Mouse (Mus musculus): ENCODE measurements around the gene Kcnj1. TPM values are rescaled to one million over a fixed set of nuclear protein-coding genes. Genes with fewer than 3 reads are reported as not detected.
A peak's percentile ranks its signal among the peaks of the same experiment; 100 is the strongest.

Kcnj1 gene
- polyA plus RNA-seq, 1 experiment = not detected

DNA sequence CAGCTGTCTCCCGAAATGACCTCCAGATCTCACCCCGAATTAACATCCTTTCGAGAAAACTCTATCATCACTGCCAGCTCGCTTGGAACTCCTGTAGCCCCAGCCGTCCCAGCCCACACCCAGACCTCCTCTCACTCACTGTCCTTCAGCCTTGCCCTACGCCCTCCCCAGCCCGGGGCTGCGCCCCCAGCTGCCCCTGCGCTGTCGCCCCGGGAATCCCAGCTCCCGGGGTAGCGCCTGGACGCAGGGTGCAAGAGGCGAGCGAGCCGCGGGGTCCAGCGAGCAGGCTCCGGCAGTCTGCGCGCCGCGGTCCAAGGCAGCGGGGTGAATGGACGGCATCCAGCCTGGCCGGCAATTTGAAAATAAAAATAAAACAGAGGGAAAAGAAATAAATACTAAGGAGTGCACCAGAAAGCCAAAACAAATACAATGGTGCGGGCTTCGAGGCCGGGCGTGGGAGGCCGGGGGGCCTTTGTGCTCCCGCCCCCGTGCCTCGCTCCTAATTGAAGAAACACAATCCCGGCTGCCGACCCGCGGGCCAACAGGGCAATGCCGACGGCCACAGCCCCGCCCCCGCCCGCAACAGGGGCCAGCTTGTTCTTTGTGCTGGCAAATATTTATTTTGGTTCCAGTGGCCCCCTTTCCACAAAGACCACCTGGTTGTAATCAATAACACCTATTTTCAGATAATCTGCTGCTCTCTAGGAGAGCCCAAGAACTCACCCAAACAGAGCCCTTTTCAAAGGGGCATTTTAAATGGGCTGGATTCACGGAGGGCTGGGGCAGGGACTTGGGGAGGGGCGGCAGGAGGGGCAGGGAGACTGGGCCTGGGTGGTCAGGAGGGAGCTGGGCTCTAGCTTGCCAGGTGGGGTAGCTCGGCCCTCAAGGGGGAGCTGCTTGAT lies 37.0 kb downstream of the Kcnj1 start:
- no peaks in the 10 kb centered on the region for H3K79me2 ChIP-seq (ENCODE audit: control insufficient read depth, insufficient read depth)
- no peak overlapping the region for H3K4me3 ChIP-seq
- H3K4me2 ChIP-seq (ENCODE audit: low read depth) = peak overlapping the region; percentile 30
- TF ChIP-seq TCF3 (IDR thresholded peaks at IDR 0.05; ENCODE audit: insufficient read length, low read depth) = no peak
- TF ChIP-seq USF1 (IDR thresholded peaks at IDR 0.05; ENCODE audit: low read depth) = no peak
- no peak for TF ChIP-seq SRF (IDR thresholded peaks at IDR 0.05; ENCODE audit: control insufficient read depth, insufficient read length, low read depth)
- no peak for TF ChIP-seq POLR2AphosphoS2 (IDR thresholded peaks at IDR 0.05; ENCODE audit: insufficient read length, low read depth)
- no peak for TF ChIP-seq E2F4 (IDR thresholded peaks at IDR 0.05; ENCODE audit: insufficient read depth)
- TF ChIP-seq MAX (IDR thresholded peaks at IDR 0.05; ENCODE audit: low read depth) = no peak
- no peak for TF ChIP-seq CEBPB (IDR thresholded peaks at IDR 0.05; ENCODE audit: insufficient read depth, poor library complexity, severe bottlenecking)
- no peak for TF ChIP-seq POLR2A (IDR thresholded peaks at IDR 0.05; ENCODE audit: insufficient read length, low read depth)
- no peak for TF ChIP-seq MYOD1 (IDR thresholded peaks at IDR 0.05; ENCODE audit: control insufficient read depth in 1 of 3, insufficient read length in 2 of 3, low read depth in 2 of 3)
- TF ChIP-seq MYOG (IDR thresholded peaks at IDR 0.05; ENCODE audit: control insufficient read depth in 1 of 3, insufficient read depth in 1 of 3, insufficient read length in 2 of 3, low read depth in 2 of 3) = no peak
- no peak for TF ChIP-seq TCF12 (IDR thresholded peaks at IDR 0.05; ENCODE audit: insufficient read depth, poor library complexity, severe bottlenecking)
- TF ChIP-seq REST (IDR thresholded peaks at IDR 0.05; ENCODE audit: insufficient read depth, insufficient read length) = no peak
- peaks cover 60% of the 10 kb centered on the region for H3K27me3 ChIP-seq (ENCODE audit: control insufficient read depth, insufficient read depth, insufficient read length)
- no peaks in the 10 kb centered on the region for H3K36me3 ChIP-seq (ENCODE audit: control insufficient read depth, insufficient read depth)
- H3ac ChIP-seq (ENCODE audit: control insufficient read depth, insufficient read length) = no peak overlapping the region

DNA sequence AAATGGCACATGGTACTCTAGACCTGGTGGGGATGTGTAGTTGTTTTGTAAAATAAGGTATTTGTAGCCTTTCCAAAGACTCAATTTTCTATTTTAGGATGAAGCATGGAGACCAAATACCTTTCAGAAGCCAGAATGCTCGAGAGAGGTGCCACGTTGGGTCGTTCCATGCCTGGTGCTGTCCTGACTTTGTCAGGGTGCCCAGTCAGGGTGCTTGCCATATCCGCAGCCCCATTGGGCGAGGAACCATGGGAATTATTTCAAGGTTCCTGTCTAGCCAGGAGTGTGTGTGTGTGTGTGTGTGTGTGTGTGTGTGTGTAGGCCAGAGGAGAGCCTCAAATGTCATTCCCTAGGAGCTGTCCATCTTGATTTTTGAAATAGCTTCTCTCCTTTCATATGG lies 38.4 kb downstream of the Kcnj1 start:
- Histone ChIP-seq H3ac (ENCODE audit: control insufficient read depth, insufficient read length) (no peak overlapping the region), H3K36me3 (ENCODE audit: control insufficient read depth, insufficient read depth) (no peaks in the 10 kb centered on the region)

DNA sequence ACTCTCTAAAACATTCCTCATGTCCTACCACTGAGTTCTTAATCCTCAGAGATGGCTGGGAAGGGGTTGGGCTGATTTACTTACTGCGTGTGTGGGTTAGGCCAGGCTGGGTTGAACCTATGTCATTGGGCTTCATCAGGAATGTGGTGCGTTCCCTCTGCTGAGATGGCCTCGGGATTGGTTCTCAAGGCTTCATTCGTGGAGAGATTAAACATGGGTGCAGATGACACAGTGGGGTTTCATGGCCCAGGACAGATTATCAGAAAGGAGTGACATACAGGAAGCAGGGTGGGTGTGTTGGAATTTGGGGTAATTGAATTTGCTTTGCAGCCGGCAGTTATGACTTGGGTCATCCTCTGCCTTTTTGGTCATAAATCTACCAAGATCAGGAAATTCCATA lies 39.2 kb downstream of the Kcnj1 start:
- Histone ChIP-seq H3K36me3 (ENCODE audit: control insufficient read depth, insufficient read depth) (no peaks in the 10 kb centered on the region), H3K4me3 (no peak overlapping the region), H3K79me2 (ENCODE audit: control insufficient read depth, insufficient read depth) (no peaks in the 10 kb centered on the region), H3K4me2 (ENCODE audit: low read depth) (no peak overlapping the region), H3K27me3 (ENCODE audit: control insufficient read depth, insufficient read depth, insufficient read length) (peaks cover 59% of the 10 kb centered on the region), H3ac (ENCODE audit: control insufficient read depth, insufficient read length) (no peak overlapping the region)
- TF ChIP-seq SRF (IDR thresholded peaks at IDR 0.05; ENCODE audit: control insufficient read depth, insufficient read length, low read depth) = no peak
- TF ChIP-seq TCF3 (IDR thresholded peaks at IDR 0.05; ENCODE audit: insufficient read length, low read depth) = no peak
- TF ChIP-seq CEBPB (IDR thresholded peaks at IDR 0.05; ENCODE audit: insufficient read depth, poor library complexity, severe bottlenecking) = no peak
- no peak for TF ChIP-seq MYOG (IDR thresholded peaks at IDR 0.05; ENCODE audit: control insufficient read depth in 1 of 3, insufficient read depth in 1 of 3, insufficient read length in 2 of 3, low read depth in 2 of 3)
- no peak for TF ChIP-seq MAX (IDR thresholded peaks at IDR 0.05; ENCODE audit: low read depth)
- TF ChIP-seq POLR2A (IDR thresholded peaks at IDR 0.05; ENCODE audit: insufficient read length, low read depth) = no peak
- no peak for TF ChIP-seq USF1 (IDR thresholded peaks at IDR 0.05; ENCODE audit: low read depth)

More for the DNA sequence above, 38.4 kb downstream of the Kcnj1 start:
- H3K4me3 ChIP-seq = no peak overlapping the region
- no peaks in the 10 kb centered on the region for H3K79me2 ChIP-seq (ENCODE audit: control insufficient read depth, insufficient read depth)
- H3K4me2 ChIP-seq (ENCODE audit: low read depth) = no peak overlapping the region
- TF ChIP-seq USF1 (IDR thresholded peaks at IDR 0.05; ENCODE audit: low read depth) (no peak), POLR2A (IDR thresholded peaks at IDR 0.05; ENCODE audit: insufficient read length, low read depth) (no peak), MAX (IDR thresholded peaks at IDR 0.05; ENCODE audit: low read depth) (no peak), MYOD1 (IDR thresholded peaks at IDR 0.05; ENCODE audit: control insufficient read depth in 1 of 3, insufficient read length in 2 of 3, low read depth in 2 of 3) (no peak), CEBPB (IDR thresholded peaks at IDR 0.05; ENCODE audit: insufficient read depth, poor library complexity, severe bottlenecking) (no peak), MYOG (IDR thresholded peaks at IDR 0.05; ENCODE audit: control insufficient read depth in 1 of 3, insufficient read depth in 1 of 3, insufficient read length in 2 of 3, low read depth in 2 of 3) (no peak), TCF3 (IDR thresholded peaks at IDR 0.05; ENCODE audit: insufficient read length, low read depth) (no peak), REST (IDR thresholded peaks at IDR 0.05; ENCODE audit: insufficient read depth, insufficient read length) (no peak), TCF12 (IDR thresholded peaks at IDR 0.05; ENCODE audit: insufficient read depth, poor library complexity, severe bottlenecking) (no peak), POLR2AphosphoS2 (IDR thresholded peaks at IDR 0.05; ENCODE audit: insufficient read length, low read depth) (no peak), E2F4 (IDR thresholded peaks at IDR 0.05; ENCODE audit: insufficient read depth) (no peak), SRF (IDR thresholded peaks at IDR 0.05; ENCODE audit: control insufficient read depth, insufficient read length, low read depth) (no peak)
- peaks cover 63% of the 10 kb centered on the region for H3K27me3 ChIP-seq (ENCODE audit: control insufficient read depth, insufficient read depth, insufficient read length)

DNA sequence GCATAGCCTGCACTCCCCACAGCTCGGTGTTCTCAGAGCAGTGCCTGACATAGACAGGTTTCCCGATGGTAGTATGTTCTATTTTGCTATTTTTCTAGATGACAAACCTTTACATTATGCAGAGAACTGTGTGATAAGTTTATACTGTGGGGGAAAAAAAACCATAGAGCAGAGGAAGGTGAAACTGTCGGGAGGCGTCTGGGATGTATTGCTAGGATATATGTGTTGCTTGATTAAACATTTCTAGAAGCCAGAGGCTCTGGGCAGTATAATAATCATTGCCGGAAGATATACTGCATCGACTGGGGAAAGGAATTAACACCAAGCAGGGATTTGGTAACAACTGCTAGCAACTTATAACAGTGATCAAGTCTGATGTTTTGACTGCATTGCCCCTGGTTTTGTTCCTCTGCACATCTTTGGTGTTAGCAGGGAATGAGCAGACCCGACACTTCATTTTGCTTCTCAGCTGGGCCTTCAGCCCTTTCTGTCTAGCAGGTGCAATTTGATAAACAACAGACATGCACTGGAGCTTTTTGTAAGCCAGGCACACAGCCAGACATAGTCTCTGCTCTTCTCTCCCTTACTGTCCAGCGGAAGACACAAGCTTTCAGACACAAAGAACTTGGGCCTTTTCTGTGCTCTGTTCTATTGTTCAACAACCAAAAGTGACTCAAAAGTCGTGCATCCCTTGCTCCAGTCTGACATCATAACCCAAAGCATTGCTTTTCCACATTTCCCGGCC lies 40.7 kb downstream of the Kcnj1 start:
- Histone ChIP-seq H3K4me2 (ENCODE audit: low read depth) (no peak overlapping the region), H3ac (ENCODE audit: control insufficient read depth, insufficient read length) (no peak overlapping the region), H3K27me3 (ENCODE audit: control insufficient read depth, insufficient read depth, insufficient read length) (peaks cover 50% of the 10 kb centered on the region), H3K4me3 (no peak overlapping the region), H3K79me2 (ENCODE audit: control insufficient read depth, insufficient read depth) (no peaks in the 10 kb centered on the region), H3K36me3 (ENCODE audit: control insufficient read depth, insufficient read depth) (no peaks in the 10 kb centered on the region)
- TF ChIP-seq E2F4 (IDR thresholded peaks at IDR 0.05; ENCODE audit: insufficient read depth) = no peak
- TF ChIP-seq POLR2A (IDR thresholded peaks at IDR 0.05; ENCODE audit: insufficient read length, low read depth) = no peak
- no peak for TF ChIP-seq MYOG (IDR thresholded peaks at IDR 0.05; ENCODE audit: control insufficient read depth in 1 of 3, insufficient read depth in 1 of 3, insufficient read length in 2 of 3, low read depth in 2 of 3)
- TF ChIP-seq USF1 (IDR thresholded peaks at IDR 0.05; ENCODE audit: low read depth) = no peak
- no peak for TF ChIP-seq REST (IDR thresholded peaks at IDR 0.05; ENCODE audit: insufficient read depth, insufficient read length)
- TF ChIP-seq MYOD1 (IDR thresholded peaks at IDR 0.05; ENCODE audit: control insufficient read depth in 1 of 3, insufficient read length in 2 of 3, low read depth in 2 of 3) = no peak
- TF ChIP-seq TCF3 (IDR thresholded peaks at IDR 0.05; ENCODE audit: insufficient read length, low read depth) = no peak
- no peak for TF ChIP-seq SRF (IDR thresholded peaks at IDR 0.05; ENCODE audit: control insufficient read depth, insufficient read length, low read depth)
- no peak for TF ChIP-seq CEBPB (IDR thresholded peaks at IDR 0.05; ENCODE audit: insufficient read depth, poor library complexity, severe bottlenecking)

Measured in myocyte (in vitro differentiated cells).